Comparison of ENCODE assay signal across 8 mouse cellular contexts in the genomic region with DNA sequence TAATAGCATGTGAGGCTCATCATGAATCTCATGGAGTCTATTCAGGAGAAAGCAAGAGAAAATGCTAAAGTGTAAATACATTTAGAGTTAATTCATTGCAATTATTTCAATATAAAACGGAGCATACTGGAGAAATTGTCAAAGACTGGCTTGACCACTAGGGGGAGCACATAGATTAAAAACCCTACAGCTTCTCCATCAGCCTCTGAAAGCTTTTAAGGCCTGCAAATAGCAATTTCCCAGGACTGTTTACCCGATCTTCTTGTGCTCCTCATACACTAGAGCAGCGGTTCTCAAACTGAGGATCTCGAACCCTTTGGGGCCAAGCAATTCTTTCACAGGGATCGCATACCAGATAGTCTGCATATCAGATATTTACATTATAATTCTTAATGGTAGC.
DNase-seq lines count a peak whose midpoint lies in the region; ATAC-seq lines count a peak whose summit lies in the region.

No protein-coding gene starts in this region.

- ATAC-seq in megakaryocyte, adult 5-6 weeks (ENCODE audit: poor library complexity, severe bottlenecking): peak; percentile 78

- peak; percentile 70 for DNase-seq in gastrocnemius, adult 18-20 months (ENCODE audit: low spot score)
- DNase-seq in gastrocnemius, postnatal 25 days: no peak
- DNase-seq in R1 (ENCODE audit: low read depth, low spot score): peak; percentile 64
- DNase-seq in embryo, embryonic 10.5 days (ENCODE audit: low spot score): peak; percentile 92
- DNase-seq in heart, postnatal 36 days: peak; percentile 47 to 52
- peak; percentile 66 for DNase-seq in layer of hippocampus, adult 9-11 months
- DNase-seq in right cerebral cortex, postnatal 25 days: peak; percentile 23

- intact Hi-C loops in heart, postnatal 36 days (cut with DNase I): loop anchor here (1.0 to 10.0 kb wide), 7 partner anchors 63 to 1776 kb away; no protein-coding TSS in a partner anchor
